Comparison of ENCODE assay signal across 26 mouse cellular contexts in genomic region chr9:103386573-103386972, GRCm38 (mm10). TPM values are rescaled to one million over a fixed set of nuclear protein-coding genes. Genes with fewer than 3 reads are reported as not detected.
DNase-seq lines count a peak whose midpoint lies in the region; ATAC-seq lines count a peak whose summit lies in the region.
"Had no signal": no experiment of that assay in that cellular context is flagged by ENCODE, and none has a peak within 500 bp of the region (broad histone marks: within the 10 kb centered on the region; RNA-seq: fewer than 3 reads in every experiment).

No protein-coding gene starts in this region.

- no peak overlapping the region for H3K27ac ChIP-seq in kidney, embryonic 16.5 days (ENCODE audit: low read length)
- H3K27ac ChIP-seq in embryonic facial prominence, embryonic 10.5 days (replicated peaks), result peak overlapping the region; percentile 54
- H3K27ac ChIP-seq in limb, embryonic 10.5 days, result no peak overlapping the region; the same call in 1 of the 2 replicates
- H3K27ac ChIP-seq: hindbrain, embryonic 15.5 days; intestine, embryonic 15.5 days; liver, embryonic 14.5 days; lung, embryonic 15.5 days; midbrain, embryonic 12.5 days; neural tube, embryonic 13.5 days had no signal

- H3K4me3 ChIP-seq in kidney, embryonic 16.5 days (ENCODE audit: low read length), result no peak overlapping the region
- no peak overlapping the region for H3K4me3 ChIP-seq in embryonic facial prominence, embryonic 10.5 days
- H3K4me3 ChIP-seq in limb, embryonic 10.5 days, result no peak overlapping the region
- H3K4me3 ChIP-seq: hindbrain, embryonic 15.5 days; intestine, embryonic 15.5 days; lung, embryonic 15.5 days; midbrain, embryonic 12.5 days; myocyte; neural tube, embryonic 13.5 days had no signal

- no peak overlapping the region for H3K4me2 ChIP-seq in kidney, embryonic 16.5 days (replicated peaks; ENCODE audit: low read depth, low read length)
- H3K4me2 ChIP-seq: heart, embryonic 11.5 days; hindbrain, embryonic 15.5 days; intestine, embryonic 15.5 days; lung, embryonic 15.5 days; midbrain, embryonic 12.5 days; neural tube, embryonic 13.5 days had no signal

- no peak overlapping the region for H3K9ac ChIP-seq in kidney, embryonic 16.5 days (replicated peaks; ENCODE audit: low read length)
- H3K9ac ChIP-seq: hindbrain, embryonic 15.5 days; intestine, embryonic 15.5 days; liver, embryonic 14.5 days; lung, embryonic 15.5 days; midbrain, embryonic 12.5 days; neural tube, embryonic 13.5 days had no signal

- DNase-seq in heart, adult 11 months, result peak; percentile 25
- no peak for DNase-seq in heart, adult 18-20 months
- DNase-seq in kidney, adult 9 months, result no peak
- DNase-seq in embryonic facial prominence, embryonic 10.5 days (ENCODE audit: low spot score), result peak; percentile 61
- DNase-seq in limb, embryonic 10.5 days (ENCODE audit: low spot score), result peak; percentile 39
- DNase-seq in gastrocnemius, postnatal 4 days (ENCODE audit: low spot score in 2 of 2), result no peak
- DNase-seq in left cerebral cortex, postnatal 14 days (ENCODE audit: low spot score in 2 of 2), result no peak
- DNase-seq: adrenal gland, postnatal 36 days; cerebellum, adult 9-10 months; gastrocnemius, postnatal 36 days; heart, postnatal 10 days; kidney, adult 8-10 months; kidney, postnatal 4 days; left cerebral cortex, postnatal 4 days; retina, postnatal 1 day; right cerebral cortex, postnatal 25 days; spleen, adult 18-20 months had no signal

- H3K4me1 ChIP-seq in kidney, embryonic 16.5 days (ENCODE audit: insufficient read depth, low read length), result peaks cover 7% of the 10 kb centered on the region; the same call in 1 of the 2 replicates
- H3K4me1 ChIP-seq in embryonic facial prominence, embryonic 10.5 days, result peaks cover 38% of the 10 kb centered on the region
- H3K4me1 ChIP-seq in limb, embryonic 10.5 days, result peaks cover 24% of the 10 kb centered on the region
- H3K4me1 ChIP-seq: hindbrain, embryonic 15.5 days had no signal

- ATAC-seq in kidney, embryonic 16.5 days (ENCODE audit: low FRiP score, low TSS enrichment), result 0 out of 2 replicates have a peak, but pooled peaks have one; percentile 49

- no peaks in the 10 kb centered on the region for H3K27me3 ChIP-seq in kidney, embryonic 16.5 days (ENCODE audit: insufficient read depth, low read length)
- no peaks in the 10 kb centered on the region for H3K27me3 ChIP-seq in embryonic facial prominence, embryonic 10.5 days (replicated peaks; ENCODE audit: low read depth, poor library complexity, severe bottlenecking)
- H3K27me3 ChIP-seq in limb, embryonic 10.5 days (ENCODE audit: low read depth, poor library complexity, severe bottlenecking), result peaks cover 8% of the 10 kb centered on the region; the same call in 1 of the 2 replicates
- H3K27me3 ChIP-seq: hindbrain, embryonic 15.5 days; intestine, embryonic 15.5 days; lung, embryonic 15.5 days; midbrain, embryonic 12.5 days; neural tube, embryonic 13.5 days had no signal

- no peaks in the 10 kb centered on the region for H3K36me3 ChIP-seq in kidney, embryonic 16.5 days (ENCODE audit: insufficient read depth, low read length)
- no peaks in the 10 kb centered on the region for H3K36me3 ChIP-seq in embryonic facial prominence, embryonic 10.5 days (replicated peaks)
- H3K36me3 ChIP-seq in limb, embryonic 10.5 days, result no peaks in the 10 kb centered on the region
- H3K36me3 ChIP-seq: hindbrain, embryonic 15.5 days; intestine, embryonic 15.5 days; lung, embryonic 15.5 days; midbrain, embryonic 12.5 days; neural tube, embryonic 13.5 days had no signal

- H3K9me3 ChIP-seq in kidney, embryonic 16.5 days (ENCODE audit: low read length), result no peaks in the 10 kb centered on the region
- H3K9me3 ChIP-seq in embryonic facial prominence, embryonic 10.5 days, result no peaks in the 10 kb centered on the region
- H3K9me3 ChIP-seq in limb, embryonic 10.5 days (replicated peaks), result no peaks in the 10 kb centered on the region
- H3K9me3 ChIP-seq: hindbrain, embryonic 15.5 days; intestine, embryonic 15.5 days; lung, embryonic 15.5 days; midbrain, embryonic 12.5 days; neural tube, embryonic 13.5 days had no signal

- intact Hi-C loops in left cerebral cortex, postnatal 14 days (cut with DNase I), result no loop called here

- 27% methylated on average over 5 of the region's 5 CpGs for WGBS in kidney, embryonic 16.5 days
- 37% methylated on average over 5 of the region's 5 CpGs for WGBS in embryonic facial prominence, embryonic 10.5 days
- 30% methylated on average over 5 of the region's 5 CpGs for WGBS in limb, embryonic 10.5 days

RNA-seq across cellular contexts. Expression of gene Cdv3, which starts 20.9 kb away (rescaled TPM):
- total RNA-seq in heart, adult 18-20 months (2021), result 100 to 1,000 TPM; 136 to 151 TPM
- 102 and 106 TPM in 2 replicates for polyA plus RNA-seq in kidney, embryonic 16.5 days (2015; fragmentation: Nextera tagmentation; extraction: Ambion mirVana)
- polyA plus RNA-seq in embryonic facial prominence, embryonic 10.5 days (2016; fragmentation: Nextera tagmentation; extraction: Ambion mirVana), result 184 and 185 TPM in 2 replicates
- polyA plus RNA-seq in limb, embryonic 10.5 days (2016; fragmentation: Nextera tagmentation; extraction: Ambion mirVana), result 150 and 166 TPM in 2 replicates
- 100 to 1,000 TPM; 142 to 157 TPM for total RNA-seq in gastrocnemius, postnatal 4 days (2021)
- total RNA-seq in left cerebral cortex, postnatal 14 days (2021), result 10 to 100 TPM; 85.8 to 93.4 TPM

Comparison
In these comparisons a context has a peak if more than half of its experiments do, and no peak if none do; other contexts are left out.
1. DNase-seq: peak in heart, adult 11 months (single experiment), embryonic facial prominence, embryonic 10.5 days (single experiment) and limb, embryonic 10.5 days (single experiment); none in heart, adult 18-20 months (0 of 2), kidney, adult 9 months (single experiment), gastrocnemius, postnatal 4 days (0 of 2) and left cerebral cortex, postnatal 14 days (0 of 2).